Mouse (Mus musculus) gastrocnemius, adult 2 months (tissue): ENCODE results near the gene Gas2l1. TPM values are rescaled to one million over a fixed set of nuclear protein-coding genes. Genes with fewer than 3 reads are reported as not detected.

ENCODE experiments used
- DNase-seq: peaks from one replicate; pipeline ENCODE4 v3.0.0; 2022
- H3K27ac ChIP-seq: fragments of 200-600 bp; 2 replicates; pipeline ENCODE4 v1.8.1; 2022; ENCODE audit warnings: mild to moderate bottlenecking
- H3K4me3 ChIP-seq: fragments of 200-600 bp; 2 replicates; pipeline ENCODE4 v1.8.1; 2022; ENCODE audit warnings: mild to moderate bottlenecking, moderate library complexity
- CTCF ChIP-seq: fragments of 200-600 bp; IDR thresholded peaks from 2 replicates; pipeline ENCODE4 v1.8.1; 2022; ENCODE audit warnings: antibody characterized with exemption, mild to moderate bottlenecking, moderate library complexity
- intact Hi-C: fragments of 180-260 bp; cut with DNase I; formaldehyde crosslinking; loops from one replicate; pipeline ENCODE4 v1.15.1; 2025
- microRNA-seq: library from miRNA; unstranded; fragments of <30 nt; microRNA quantifications from one replicate; pipeline ENCODE4 v1.2.0, GENCODE M21; 2021
- total RNA-seq, 2 experiments: library from RNA; stranded (reverse); gene quantifications; 2 replicates each; pipeline ENCODE4 v1.2.3; 2021

Gas2l1 gene
- total RNA-seq, 2 experiments from 2014 or later, result 3.6 to 5.0 TPM

DNA sequence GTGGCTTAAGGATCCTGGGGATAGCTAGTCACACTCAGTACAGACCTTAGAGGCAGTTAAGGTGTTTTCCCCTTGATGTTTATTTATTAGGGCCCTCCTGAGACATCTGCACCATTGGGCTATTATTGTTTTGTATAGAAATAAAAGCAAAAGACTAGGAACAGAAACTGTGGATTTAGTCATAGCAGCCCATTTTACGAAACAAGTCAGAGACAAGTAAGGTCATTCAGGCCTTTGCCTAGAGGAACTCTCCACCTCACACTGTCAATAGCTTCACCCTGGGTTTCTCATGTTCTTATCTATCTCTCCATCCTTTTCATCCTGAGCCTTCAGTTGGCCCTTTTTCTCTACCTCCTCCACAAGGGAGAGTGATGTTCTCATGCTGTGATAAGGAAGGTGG is 40.0 kb downstream of the Gas2l1 start:
- no peak overlapping the region for H3K27ac ChIP-seq
- intact Hi-C loops, result no loop called here
- DNase-seq, result no peak
- no peak for TF ChIP-seq CTCF
- no peak overlapping the region for H3K4me3 ChIP-seq

DNA sequence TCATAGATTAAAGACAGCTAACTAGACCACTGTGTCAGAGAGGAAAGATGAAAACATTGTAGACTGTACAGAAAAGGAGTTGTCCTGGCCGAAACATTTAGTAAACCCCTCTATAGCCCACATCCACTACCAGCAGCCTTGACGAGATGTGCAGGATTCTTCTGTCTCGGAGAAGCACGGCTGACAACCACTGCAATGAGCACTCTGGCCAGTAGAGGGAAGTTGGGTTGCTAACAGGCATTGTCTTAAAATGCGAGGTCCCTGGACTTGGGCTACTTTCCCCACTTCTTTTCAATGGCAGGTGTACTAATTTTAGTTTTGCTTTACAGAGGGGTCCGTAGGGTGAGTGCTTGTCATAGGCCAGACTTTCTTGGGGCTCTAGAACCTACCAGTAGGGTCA is 47.6 kb downstream of the Gas2l1 start:
- DNase-seq, result no peak
- intact Hi-C loops, result no loop called here
- Histone ChIP-seq H3K4me3 (no peak overlapping the region), H3K27ac (no peak overlapping the region)
- TF ChIP-seq CTCF, result peak; percentile 20; the same call in 1 of the 2 replicates

DNA sequence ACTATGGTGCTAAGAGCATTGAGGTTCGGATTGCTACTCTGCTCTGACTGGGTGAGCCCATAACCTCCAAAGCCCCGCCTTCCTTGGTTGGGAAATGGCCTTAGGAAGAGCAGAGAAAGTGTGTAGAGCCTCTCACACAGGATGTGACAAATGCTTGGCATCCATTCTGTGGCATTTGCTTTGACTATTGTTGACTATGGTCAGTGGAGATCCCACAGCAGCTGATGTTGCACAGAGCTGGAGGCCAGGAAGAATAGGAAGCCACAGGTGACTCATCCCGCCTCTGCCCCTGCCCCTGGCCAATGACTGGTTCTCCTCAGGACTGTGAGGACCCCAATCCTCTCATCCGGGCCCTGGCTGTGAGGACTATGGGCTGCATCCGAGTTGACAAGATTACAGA is 48.8 kb downstream of the Gas2l1 start:
- Histone ChIP-seq H3K27ac (no peak overlapping the region), H3K4me3 (no peak overlapping the region)
- DNase-seq, result no peak
- no peak for TF ChIP-seq CTCF
- intact Hi-C loops, result no loop called here

DNA sequence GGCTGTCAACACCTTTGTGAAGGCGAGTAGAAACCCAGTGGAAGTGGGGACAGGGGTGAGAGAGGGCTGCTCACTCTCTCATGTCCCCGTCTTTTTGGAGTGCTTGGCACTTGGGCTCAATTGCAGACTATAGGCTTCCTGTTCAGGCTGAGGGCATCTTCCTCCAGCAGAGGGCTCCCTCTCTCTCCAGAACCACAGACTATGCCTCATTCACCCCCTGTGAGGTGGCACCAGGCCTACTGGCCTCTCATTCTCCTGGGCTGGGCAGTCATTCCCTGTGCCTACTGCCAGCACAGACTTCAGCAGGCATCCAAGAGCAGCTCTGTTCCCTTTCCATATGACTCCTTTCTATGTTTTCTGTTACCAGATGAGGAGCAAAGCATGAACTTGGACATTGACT is 49.4 kb downstream of the Gas2l1 start:
- H3K4me3 ChIP-seq, result no peak overlapping the region
- peak; percentile 90 for TF ChIP-seq CTCF
- peak; percentile 90 for DNase-seq
- no peak overlapping the region for H3K27ac ChIP-seq
- intact Hi-C loops, result loop anchor here (1.0 kb wide), 1 partner anchor 50 kb away; the partner anchor contains the start of gene Gas2l1

GRCm38 (mm10) chr11:5012213-5012715 is 52.9 kb downstream of the Gas2l1 start:
- TF ChIP-seq CTCF, result no peak
- intact Hi-C loops, result no loop called here
- DNase-seq, result no peak
- Histone ChIP-seq H3K27ac (peak overlapping the region; percentile 54), H3K4me3 (no peak overlapping the region)

DNA sequence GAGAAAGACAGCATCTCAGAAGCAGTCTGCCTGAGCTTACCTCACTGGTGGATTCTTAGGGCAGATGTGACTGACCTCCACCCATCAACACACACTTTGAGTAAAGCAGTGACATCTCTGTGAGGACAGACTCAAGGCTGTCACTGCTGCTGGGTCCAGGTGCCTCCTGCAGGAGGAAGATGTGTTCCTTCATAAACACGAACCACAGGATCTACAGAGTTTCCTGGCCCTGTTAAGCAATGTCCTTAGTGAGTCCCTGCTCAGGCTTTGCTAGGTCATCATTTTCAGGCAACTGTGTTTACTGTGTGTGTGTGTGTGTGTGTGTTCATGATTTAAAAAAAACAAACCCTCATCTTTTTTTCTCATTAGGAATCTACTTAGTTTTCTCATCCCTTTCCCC is 53.6 kb downstream of the Gas2l1 start:
- no peak for DNase-seq
- intact Hi-C loops, result no loop called here
- Histone ChIP-seq H3K27ac (peak overlapping the region; percentile 54; the same call in 1 of the 2 replicates), H3K4me3 (no peak overlapping the region)
- no peak for TF ChIP-seq CTCF

DNA sequence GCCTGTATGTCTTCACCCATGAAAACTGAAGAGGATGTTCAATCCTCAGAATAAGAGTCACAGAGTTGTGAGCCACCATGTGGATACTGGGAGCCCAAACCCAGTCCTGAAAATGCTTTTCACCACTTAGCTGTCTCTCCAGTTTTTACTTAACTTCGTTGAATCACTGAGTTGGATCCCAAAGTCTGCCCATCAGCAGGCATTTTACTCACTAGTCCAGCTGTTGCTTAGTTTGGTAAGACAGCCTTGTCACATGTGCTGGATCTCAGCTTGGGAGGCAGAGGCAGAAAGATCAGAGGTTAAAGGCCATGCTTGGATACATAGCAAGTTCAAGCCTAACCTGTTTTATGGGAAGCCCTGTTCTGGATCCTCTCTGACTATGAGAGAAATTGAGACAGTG is 54.9 kb downstream of the Gas2l1 start:
- H3K4me3 ChIP-seq, result no peak overlapping the region
- no peak for TF ChIP-seq CTCF
- intact Hi-C loops, result no loop called here
- DNase-seq, result no peak
- H3K27ac ChIP-seq, result peak overlapping the region; percentile 13

GRCm38 (mm10) chr11:5009354-5010074 is 55.6 kb downstream of the Gas2l1 start:
- DNase-seq, result peak; percentile 17
- Histone ChIP-seq H3K4me3 (no peak overlapping the region), H3K27ac (peak overlapping the region; percentile 13; the same call in 1 of the 2 replicates)
- no peak for TF ChIP-seq CTCF
- intact Hi-C loops, result no loop called here

- TF ChIP-seq CTCF, result no peak
- intact Hi-C loops, result no loop called here
- Histone ChIP-seq H3K27ac (no peak overlapping the region), H3K4me3 (no peak overlapping the region)
- DNase-seq, result no peak
Measured at GRCm38 (mm10) chr11:5008867-5009266, 56.3 kb downstream of the Gas2l1 start.

- intact Hi-C loops, result no loop called here
- DNase-seq, result peak; percentile 40
- Histone ChIP-seq H3K4me3 (no peak overlapping the region), H3K27ac (no peak overlapping the region)
- TF ChIP-seq CTCF, result no peak
Measured at GRCm38 (mm10) chr11:5007186-5007585, 57.9 kb downstream of the Gas2l1 start.

GRCm38 (mm10) chr11:5005528-5005927 is 59.6 kb downstream of the Gas2l1 start:
- Histone ChIP-seq H3K27ac (no peak overlapping the region), H3K4me3 (no peak overlapping the region)
- DNase-seq, result no peak
- intact Hi-C loops, result no loop called here
- TF ChIP-seq CTCF, result no peak

Small RNA genes within 50 kb of the gene (microRNA-seq; reads per million reads assigned to microRNA genes)
- not detected for gene Gm47296

Other genes with a start within 250 kb of the Gas2l1 start
- gene Nf2, start 215.8 kb downstream of the Gas2l1 start, total RNA-seq, result 10 to 100 TPM; 50.7 to 59.7 TPM
- under 1 TPM; 0.20 to 0.31 TPM for gene Nipsnap1, start 191.4 kb downstream of the Gas2l1 start, total RNA-seq
- gene Thoc5, start 170.0 kb downstream of the Gas2l1 start, total RNA-seq, result 10 to 100 TPM; 15.5 to 16.7 TPM
- not detected for gene Nefh, start 117.3 kb downstream of the Gas2l1 start, total RNA-seq
- 10 to 100 TPM; 35.8 to 40.5 TPM for gene Ap1b1, start 78.5 kb downstream of the Gas2l1 start, total RNA-seq
- gene Rasl10a, start 7.2 kb downstream of the Gas2l1 start, total RNA-seq, result not detected
- gene Rhbdd3, start 33.6 kb upstream of the Gas2l1 start, total RNA-seq, result 10 to 100 TPM; 24.1 to 32.1 TPM
- 10 to 100 TPM; 79.3 to 86.5 TPM for gene Ewsr1, start 33.9 kb upstream of the Gas2l1 start, total RNA-seq
- 10 to 100 TPM in 1 of 2 experiments, 1 to 10 TPM in 1; 5.4 to 10.9 TPM for gene Emid1, start 86.9 kb upstream of the Gas2l1 start, total RNA-seq
- gene Kremen1, start 196.2 kb upstream of the Gas2l1 start, total RNA-seq, result 10 to 100 TPM; 39.4 to 58.7 TPM